Mouse (Mus musculus): Measurements from ENCODE around the gene Tmem107. TPM values are rescaled to one million over a fixed set of nuclear protein-coding genes. Genes with fewer than 3 reads are reported as not detected.

Gene Tmem107
- polyA plus RNA-seq, 1 experiment from 2014 or later, result 47.6 TPM

- peaks cover 56% of the 10 kb centered on the region for H3K36me3 ChIP-seq
- no peak for ATAC-seq (replicated peaks)
- H3K9ac ChIP-seq (replicated peaks), result no peak overlapping the region
- WGBS, result 92% methylated on average over 11 of the region's 11 CpGs
- no peak overlapping the region for H3K27ac ChIP-seq (replicated peaks)
- no peaks in the 10 kb centered on the region for H3K9me3 ChIP-seq
- H3K4me2 ChIP-seq (replicated peaks), result no peak overlapping the region
- no peaks in the 10 kb centered on the region for H3K27me3 ChIP-seq
- peaks cover 9% of the 10 kb centered on the region for H3K4me1 ChIP-seq
- H3K4me3 ChIP-seq, result no peak overlapping the region
Measured at GRCm38 (mm10) chr11:69106299-69106698, 35.7 kb downstream of the Tmem107 start.

- H3K4me2 ChIP-seq (replicated peaks), result no peak overlapping the region
- H3K9ac ChIP-seq (replicated peaks), result no peak overlapping the region
- no peak overlapping the region for H3K27ac ChIP-seq (replicated peaks)
- 85% methylated on average over 11 of the region's 11 CpGs for WGBS
- no peaks in the 10 kb centered on the region for H3K27me3 ChIP-seq
- no peak for ATAC-seq (replicated peaks)
- peaks cover 12% of the 10 kb centered on the region for H3K4me1 ChIP-seq
- H3K4me3 ChIP-seq, result no peak overlapping the region
- no peaks in the 10 kb centered on the region for H3K9me3 ChIP-seq
- H3K36me3 ChIP-seq, result peaks cover 54% of the 10 kb centered on the region
Measured at GRCm38 (mm10) chr11:69106842-69107241, 36.2 kb downstream of the Tmem107 start.

- ATAC-seq (replicated peaks), result no peak
- H3K9ac ChIP-seq (replicated peaks), result no peak overlapping the region
- no peaks in the 10 kb centered on the region for H3K27me3 ChIP-seq
- no peak overlapping the region for H3K4me2 ChIP-seq (replicated peaks)
- no peak overlapping the region for H3K27ac ChIP-seq (replicated peaks)
- 94% methylated on average over 11 of the region's 11 CpGs for WGBS
- H3K9me3 ChIP-seq, result no peaks in the 10 kb centered on the region
- no peak overlapping the region for H3K4me3 ChIP-seq
- peaks cover 12% of the 10 kb centered on the region for H3K4me1 ChIP-seq
- H3K36me3 ChIP-seq, result peaks cover 46% of the 10 kb centered on the region
Measured at GRCm38 (mm10) chr11:69107676-69108075, 37.1 kb downstream of the Tmem107 start.

- H3K27me3 ChIP-seq, result no peaks in the 10 kb centered on the region
- peaks cover 41% of the 10 kb centered on the region for H3K36me3 ChIP-seq
- no peak overlapping the region for H3K27ac ChIP-seq (replicated peaks)
- H3K9ac ChIP-seq (replicated peaks), result no peak overlapping the region
- no peak overlapping the region for H3K4me2 ChIP-seq (replicated peaks)
- 93% methylated on average over 9 of the region's 9 CpGs for WGBS
- no peak for ATAC-seq (replicated peaks)
- H3K9me3 ChIP-seq, result no peaks in the 10 kb centered on the region
- H3K4me1 ChIP-seq, result peaks cover 12% of the 10 kb centered on the region
- no peak overlapping the region for H3K4me3 ChIP-seq
Measured at GRCm38 (mm10) chr11:69108223-69108622, 37.6 kb downstream of the Tmem107 start.

- Histone ChIP-seq H3K27me3 (no peaks in the 10 kb centered on the region), H3K36me3 (peaks cover 30% of the 10 kb centered on the region), H3K4me2 (replicated peaks) (no peak overlapping the region), H3K4me1 (peaks cover 12% of the 10 kb centered on the region), H3K9me3 (no peaks in the 10 kb centered on the region), H3K27ac (replicated peaks) (no peak overlapping the region), H3K9ac (replicated peaks) (no peak overlapping the region), H3K4me3 (no peak overlapping the region)
- no peak for ATAC-seq (replicated peaks)
- WGBS, result 80% methylated on average over 13 of the region's 13 CpGs
Measured at GRCm38 (mm10) chr11:69109032-69109900, 38.7 kb downstream of the Tmem107 start.

GRCm38 (mm10) chr11:69110319-69111046 lies 39.9 kb downstream of the Tmem107 start:
- Histone ChIP-seq H3K9ac (replicated peaks) (peak overlapping the region; percentile 17), H3K27me3 (no peaks in the 10 kb centered on the region), H3K4me2 (replicated peaks) (peak overlapping the region; percentile 48), H3K27ac (replicated peaks) (peak overlapping the region; percentile 53), H3K36me3 (peaks cover 21% of the 10 kb centered on the region), H3K4me1 (peaks cover 12% of the 10 kb centered on the region), H3K4me3 (peak overlapping the region; percentile 42), H3K9me3 (no peaks in the 10 kb centered on the region)
- peak; percentile 75 for ATAC-seq (replicated peaks)
- under 1% methylated on average over 30 of the region's 30 CpGs for WGBS

GRCm38 (mm10) chr11:69111051-69111810 lies 40.6 kb downstream of the Tmem107 start:
- Histone ChIP-seq H3K36me3 (peaks cover 14% of the 10 kb centered on the region), H3K27ac (replicated peaks) (no peak overlapping the region; the same call in 1 of the 2 replicates), H3K9me3 (no peaks in the 10 kb centered on the region), H3K27me3 (no peaks in the 10 kb centered on the region), H3K9ac (replicated peaks) (peak overlapping the region; percentile 17; the same call in 1 of the 2 replicates), H3K4me2 (replicated peaks) (peak overlapping the region; percentile 48), H3K4me1 (peaks cover 12% of the 10 kb centered on the region), H3K4me3 (peak overlapping the region; percentile 42)
- ATAC-seq (replicated peaks), result no peak
- WGBS, result 6% methylated on average over 21 of the region's 21 CpGs

GRCm38 (mm10) chr11:69111865-69112264 lies 41.3 kb downstream of the Tmem107 start:
- Histone ChIP-seq H3K4me1 (peaks cover 13% of the 10 kb centered on the region), H3K27me3 (no peaks in the 10 kb centered on the region), H3K27ac (replicated peaks) (no peak overlapping the region; the same call in 1 of the 2 replicates), H3K9me3 (no peaks in the 10 kb centered on the region), H3K4me2 (replicated peaks) (0 out of 2 replicates have a peak overlapping the region, but pooled peaks have one; percentile 48), H3K36me3 (peaks cover 14% of the 10 kb centered on the region), H3K4me3 (peak overlapping the region; percentile 42; the same call in 1 of the 2 replicates), H3K9ac (replicated peaks) (no peak overlapping the region)
- WGBS, result 65% methylated on average over 4 of the region's 4 CpGs
- ATAC-seq (replicated peaks), result no peak

GRCm38 (mm10) chr11:69114018-69114417 lies 43.4 kb downstream of the Tmem107 start:
- Histone ChIP-seq H3K4me2 (replicated peaks) (no peak overlapping the region), H3K36me3 (peaks cover under 1% of the 10 kb centered on the region; the same call in 1 of the 2 replicates), H3K27me3 (no peaks in the 10 kb centered on the region), H3K4me3 (no peak overlapping the region), H3K9me3 (no peaks in the 10 kb centered on the region), H3K9ac (replicated peaks) (no peak overlapping the region), H3K27ac (replicated peaks) (no peak overlapping the region), H3K4me1 (peaks cover 29% of the 10 kb centered on the region)
- ATAC-seq (replicated peaks), result no peak
- 65% methylated on average over 3 of the region's 3 CpGs for WGBS

GRCm38 (mm10) chr11:69114621-69115020 lies 44.0 kb downstream of the Tmem107 start:
- Histone ChIP-seq H3K9me3 (no peaks in the 10 kb centered on the region), H3K4me3 (no peak overlapping the region), H3K27ac (replicated peaks) (no peak overlapping the region), H3K27me3 (no peaks in the 10 kb centered on the region), H3K36me3 (no peaks in the 10 kb centered on the region), H3K4me2 (replicated peaks) (no peak overlapping the region), H3K4me1 (peaks cover 34% of the 10 kb centered on the region), H3K9ac (replicated peaks) (no peak overlapping the region)
- 81% methylated on average over 3 of the region's 3 CpGs for WGBS
- no peak for ATAC-seq (replicated peaks)

GRCm38 (mm10) chr11:69116843-69117242 lies 46.2 kb downstream of the Tmem107 start:
- peaks cover 42% of the 10 kb centered on the region for H3K4me1 ChIP-seq
- no peak for ATAC-seq (replicated peaks)
- no peaks in the 10 kb centered on the region for H3K36me3 ChIP-seq
- H3K9me3 ChIP-seq, result no peaks in the 10 kb centered on the region
- 0 out of 2 replicates have a peak overlapping the region, but pooled peaks have one; percentile 64 for H3K4me3 ChIP-seq
- H3K4me2 ChIP-seq (replicated peaks), result peak overlapping the region; percentile 78
- H3K27ac ChIP-seq (replicated peaks), result no peak overlapping the region
- H3K9ac ChIP-seq (replicated peaks), result no peak overlapping the region
- no peaks in the 10 kb centered on the region for H3K27me3 ChIP-seq
- 64% methylated on average over 5 of the region's 5 CpGs for WGBS

Measured in forebrain, embryonic 15.5 days (tissue).